Mouse (Mus musculus) gastrocnemius, adult 18-20 months (tissue): Measurements from ENCODE around the gene Meis1. TPM values are rescaled to one million over a fixed set of nuclear protein-coding genes. Genes with fewer than 3 reads are reported as not detected.

Experiments used
- DNase-seq: peaks from one replicate; pipeline ENCODE4 v3.0.0; 2021; ENCODE audit warnings: low spot score
- total RNA-seq, 2 experiments: library from RNA; stranded (reverse); gene quantifications; 2 replicates each; pipeline ENCODE4 v1.2.3; 2021

Gene Meis1
- total RNA-seq, 2 experiments from 2014 or later: 3.6 to 4.0 TPM

GRCm38 (mm10) chr11:18845900-18846299 lies 172.9 kb downstream of the Meis1 start:
- DNase-seq: no peak

- no peak for DNase-seq
Measured at GRCm38 (mm10) chr11:18845466-18845865, 173.3 kb downstream of the Meis1 start.

- DNase-seq: no peak
Measured at GRCm38 (mm10) chr11:18830087-18830486, 188.7 kb downstream of the Meis1 start.
